Mouse (Mus musculus) brain, embryonic 14.5 days (tissue): ENCODE data around the gene Gopc.

ENCODE experiments used
- CTCF ChIP-seq: fragments of 200-500 bp; IDR thresholded peaks from 2 replicates; pipeline ENCODE4 v1.5.1; 2012; ENCODE audit warnings: inconsistent platforms, mild to moderate bottlenecking, moderate library complexity, borderline replicate concordance; ENCODE audit not compliant: insufficient read depth, insufficient read length; ENCODE audit errors: extremely low read depth
- POLR2A ChIP-seq: fragments of 200-500 bp; IDR thresholded peaks from 2 replicates; pipeline ENCODE4 v1.6.1; 2012; ENCODE audit warnings: mild to moderate bottlenecking, inconsistent platforms, borderline replicate concordance; ENCODE audit not compliant: poor library complexity, insufficient read depth, insufficient read length, severe bottlenecking; ENCODE audit errors: extremely low read depth

DNA sequence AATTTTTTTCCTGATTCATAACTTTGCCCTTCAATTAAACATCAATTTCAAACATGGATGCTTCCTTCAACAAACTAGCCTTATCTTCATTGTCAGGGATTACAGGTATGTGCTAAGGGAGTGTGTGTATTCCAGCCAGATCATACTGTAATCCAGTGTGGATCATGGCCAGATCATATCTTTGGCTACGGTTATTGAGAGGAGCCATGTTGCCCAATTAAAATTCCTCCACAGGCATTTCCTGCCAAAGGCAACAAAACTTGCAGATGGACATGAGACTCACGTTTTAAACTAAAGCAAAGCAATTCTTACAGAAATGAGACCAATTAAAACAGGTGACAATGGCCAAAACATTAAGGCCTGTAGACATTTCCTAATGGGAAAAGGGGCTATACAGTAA lies 34.5 kb upstream of the Gopc start:
- TF ChIP-seq POLR2A (no peak), CTCF (no peak)
